24 mouse cellular contexts compared by ENCODE assay signal in the genomic region with DNA sequence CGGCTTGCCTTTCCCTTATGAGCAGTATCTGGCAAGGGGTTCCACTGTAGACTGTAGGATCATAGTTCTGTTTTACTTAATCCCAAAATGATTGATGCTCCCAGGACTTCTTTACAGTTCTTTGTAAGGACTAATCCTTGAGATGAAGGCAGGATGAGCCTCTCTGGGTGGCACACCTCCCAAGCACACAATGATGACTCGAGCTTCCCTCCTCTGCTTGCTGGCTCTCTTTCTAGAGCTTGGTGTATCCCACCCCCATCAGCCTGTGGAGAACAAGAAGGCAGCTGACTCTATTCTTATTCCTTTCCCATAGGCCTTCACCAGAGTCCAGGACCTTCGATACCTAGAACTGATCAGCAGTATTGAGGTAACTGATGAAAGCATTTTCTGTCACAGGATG. TPM values are rescaled to one million over a fixed set of nuclear protein-coding genes. Genes with fewer than 3 reads are reported as not detected.
A peak's percentile ranks its signal among the peaks of the same experiment; 100 is the strongest.
DNase-seq lines count a peak whose midpoint lies in the region; ATAC-seq and TF ChIP-seq lines count a peak whose summit lies in the region.
"Had no signal": no experiment of that assay in that cellular context is flagged by ENCODE, and none has a peak within 500 bp of the region (broad histone marks: within the 10 kb centered on the region; RNA-seq: fewer than 3 reads in every experiment).

No protein-coding gene starts in this region.

- no peaks in the 10 kb centered on the region for H3K9me3 ChIP-seq in embryonic facial prominence, embryonic 14.5 days (ENCODE audit: control insufficient read depth, low read length)
- no peaks in the 10 kb centered on the region for H3K9me3 ChIP-seq in embryonic facial prominence, embryonic 10.5 days
- no peaks in the 10 kb centered on the region for H3K9me3 ChIP-seq in hindbrain, embryonic 10.5 days
- H3K9me3 ChIP-seq in hindbrain, embryonic 11.5 days (ENCODE audit: control insufficient read depth, low read length), result no peaks in the 10 kb centered on the region
- H3K9me3 ChIP-seq in lung, embryonic 15.5 days, result no peaks in the 10 kb centered on the region
- H3K9me3 ChIP-seq: embryonic facial prominence, embryonic 15.5 days; hindbrain, embryonic 12.5 days; midbrain, embryonic 12.5 days had no signal

- 81% methylated on average over 3 of the region's 3 CpGs for WGBS in embryonic facial prominence, embryonic 14.5 days
- 86% methylated on average over 3 of the region's 3 CpGs for WGBS in embryonic facial prominence, embryonic 10.5 days
- 87% methylated on average over 3 of the region's 3 CpGs for WGBS in hindbrain, embryonic 10.5 days
- WGBS in hindbrain, embryonic 11.5 days, result 83% methylated on average over 3 of the region's 3 CpGs
- 77% methylated on average over 3 of the region's 3 CpGs for WGBS in lung, embryonic 15.5 days

- no peak for TF ChIP-seq POLR2A in bone marrow macrophage, adult 2 months (IDR thresholded peaks at IDR 0.05; ENCODE audit: borderline replicate concordance, low read depth, low read length)

- no peak overlapping the region for H3K4me2 ChIP-seq in embryonic facial prominence, embryonic 14.5 days (ENCODE audit: low read depth, low read length)
- H3K4me2 ChIP-seq in hindbrain, embryonic 11.5 days (replicated peaks; ENCODE audit: low read depth, low read length), result no peak overlapping the region
- H3K4me2 ChIP-seq in lung, embryonic 15.5 days, result no peak overlapping the region
- H3K4me2 ChIP-seq: embryonic facial prominence, embryonic 15.5 days; hindbrain, embryonic 12.5 days; midbrain, embryonic 12.5 days had no signal

- no peaks in the 10 kb centered on the region for H3K27me3 ChIP-seq in embryonic facial prominence, embryonic 14.5 days (replicated peaks; ENCODE audit: control insufficient read depth, insufficient read depth, low read length)
- no peaks in the 10 kb centered on the region for H3K27me3 ChIP-seq in embryonic facial prominence, embryonic 10.5 days (replicated peaks; ENCODE audit: low read depth, poor library complexity, severe bottlenecking)
- no peaks in the 10 kb centered on the region for H3K27me3 ChIP-seq in hindbrain, embryonic 10.5 days (ENCODE audit: insufficient read depth, poor library complexity, severe bottlenecking)
- H3K27me3 ChIP-seq in hindbrain, embryonic 11.5 days (ENCODE audit: control insufficient read depth, insufficient read depth, low read length), result no peaks in the 10 kb centered on the region
- H3K27me3 ChIP-seq in lung, embryonic 15.5 days, result no peaks in the 10 kb centered on the region
- H3K27me3 ChIP-seq: embryonic facial prominence, embryonic 15.5 days; hindbrain, embryonic 12.5 days; midbrain, embryonic 12.5 days had no signal

- no peak overlapping the region for H3K9ac ChIP-seq in embryonic facial prominence, embryonic 14.5 days (ENCODE audit: low read depth, low read length)
- H3K9ac ChIP-seq in hindbrain, embryonic 11.5 days (ENCODE audit: low read depth, low read length), result no peak overlapping the region
- H3K9ac ChIP-seq in lung, embryonic 15.5 days, result no peak overlapping the region
- H3K9ac ChIP-seq: embryonic facial prominence, embryonic 15.5 days; hindbrain, embryonic 12.5 days; midbrain, embryonic 12.5 days had no signal

- H3K4me3 ChIP-seq in embryonic facial prominence, embryonic 14.5 days (ENCODE audit: low read depth, low read length), result no peak overlapping the region
- no peak overlapping the region for H3K4me3 ChIP-seq in embryonic facial prominence, embryonic 10.5 days
- no peak overlapping the region for H3K4me3 ChIP-seq in hindbrain, embryonic 10.5 days
- no peak overlapping the region for H3K4me3 ChIP-seq in hindbrain, embryonic 11.5 days (ENCODE audit: low read depth, low read length)
- no peak overlapping the region for H3K4me3 ChIP-seq in lung, embryonic 15.5 days
- no peak overlapping the region for H3K4me3 ChIP-seq in bone marrow macrophage, adult 2 months (ENCODE audit: insufficient read depth, low read length)
- H3K4me3 ChIP-seq: embryonic facial prominence, embryonic 15.5 days; hindbrain, embryonic 12.5 days; midbrain, embryonic 12.5 days had no signal

- peaks cover 5% of the 10 kb centered on the region for H3K4me1 ChIP-seq in embryonic facial prominence, embryonic 14.5 days (ENCODE audit: control insufficient read depth, insufficient read depth, low read length)
- H3K4me1 ChIP-seq in embryonic facial prominence, embryonic 10.5 days, result peaks cover 37% of the 10 kb centered on the region
- peaks cover 7% of the 10 kb centered on the region for H3K4me1 ChIP-seq in hindbrain, embryonic 10.5 days (replicated peaks)
- H3K4me1 ChIP-seq in hindbrain, embryonic 11.5 days (replicated peaks; ENCODE audit: control insufficient read depth, insufficient read depth, low read length), result no peaks in the 10 kb centered on the region
- H3K4me1 ChIP-seq in lung, embryonic 15.5 days, result peaks cover 20% of the 10 kb centered on the region
- peaks cover 61% of the 10 kb centered on the region for H3K4me1 ChIP-seq in bone marrow macrophage, adult 2 months (ENCODE audit: control insufficient read depth, insufficient read depth, low read length)

- DNase-seq in embryonic facial prominence, embryonic 14.5 days (ENCODE audit: low spot score), result no peak
- no peak for DNase-seq in embryonic facial prominence, embryonic 10.5 days (ENCODE audit: low spot score)
- no peak for DNase-seq in hindbrain, embryonic 10.5 days (ENCODE audit: low spot score)
- DNase-seq in hindbrain, embryonic 11.5 days (ENCODE audit: low spot score), result no peak
- no peak for DNase-seq in lung, postnatal 14 days
- no peak for DNase-seq in yolk sac, embryonic 10.5 days (ENCODE audit: low spot score)
- DNase-seq: adrenal gland, postnatal 25 days; cerebellum, adult 2 months; embryo, embryonic 11 days; gastrocnemius, postnatal 14 days; heart, postnatal 10 days; kidney, adult 8-10 months; kidney, postnatal 14 days; thymus, postnatal 25 days had no signal

- H3K27ac ChIP-seq in embryonic facial prominence, embryonic 14.5 days (replicated peaks; ENCODE audit: low read depth, low read length), result no peak overlapping the region
- H3K27ac ChIP-seq in embryonic facial prominence, embryonic 10.5 days (replicated peaks), result no peak overlapping the region
- H3K27ac ChIP-seq in hindbrain, embryonic 10.5 days, result peak overlapping the region; percentile 31; the same call in 1 of the 2 replicates
- no peak overlapping the region for H3K27ac ChIP-seq in hindbrain, embryonic 11.5 days (ENCODE audit: low read depth, low read length)
- 0 out of 2 replicates have a peak overlapping the region, but pooled peaks have one; percentile 55 for H3K27ac ChIP-seq in lung, embryonic 15.5 days
- no peak overlapping the region for H3K27ac ChIP-seq in bone marrow macrophage, adult 2 months (ENCODE audit: insufficient read depth, low read depth, low read length)
- H3K27ac ChIP-seq: embryonic facial prominence, embryonic 15.5 days; hindbrain, embryonic 12.5 days; midbrain, embryonic 12.5 days had no signal

- 0 out of 2 replicates have a peak, but pooled peaks have one; percentile 20 for ATAC-seq in embryonic facial prominence, embryonic 14.5 days (ENCODE audit: low read depth)
- no peak for ATAC-seq in hindbrain, embryonic 11.5 days (ENCODE audit: low FRiP score)
- no peak for ATAC-seq in lung, embryonic 15.5 days (ENCODE audit: borderline replicate concordance, extremely low read depth, low FRiP score, low TSS enrichment)
- ATAC-seq: forebrain, embryonic 14.5 days had no signal

- H3K36me3 ChIP-seq in embryonic facial prominence, embryonic 14.5 days (ENCODE audit: control insufficient read depth, insufficient read depth, low read length), result peaks cover 30% of the 10 kb centered on the region
- H3K36me3 ChIP-seq in embryonic facial prominence, embryonic 10.5 days (replicated peaks), result peaks cover 64% of the 10 kb centered on the region
- peaks cover 68% of the 10 kb centered on the region for H3K36me3 ChIP-seq in hindbrain, embryonic 10.5 days
- H3K36me3 ChIP-seq in hindbrain, embryonic 11.5 days (ENCODE audit: control insufficient read depth, insufficient read depth, low read length), result no peaks in the 10 kb centered on the region; the same call in 1 of the 2 replicates
- no peaks in the 10 kb centered on the region for H3K36me3 ChIP-seq in lung, embryonic 15.5 days

- TF ChIP-seq CTCF in bone marrow macrophage, adult 2 months (IDR thresholded peaks at IDR 0.05; ENCODE audit: low read depth, low read length), result 0 out of 2 replicates have a peak, but pooled peaks have one; percentile 2

RNA-seq across cellular contexts. Expression of a gene that starts 29.0 kb away (rescaled TPM):
- polyA plus RNA-seq in embryonic facial prominence, embryonic 14.5 days (2014; fragmentation: Nextera tagmentation; extraction: Ambion mirVana), result 0.51 and 1.0 TPM in 2 replicates
- polyA plus RNA-seq in embryonic facial prominence, embryonic 10.5 days (2016; fragmentation: Nextera tagmentation; extraction: Ambion mirVana), result 0.33 and 0.51 TPM in 2 replicates
- polyA plus RNA-seq in hindbrain, embryonic 10.5 days (2016; fragmentation: Nextera tagmentation; extraction: Ambion mirVana), result 0.20 and 0.37 TPM in 2 replicates
- 0.22 and 0.39 TPM in 2 replicates for polyA plus RNA-seq in hindbrain, embryonic 11.5 days (2014; fragmentation: Nextera tagmentation; extraction: Ambion mirVana)
- 0.20 and 0.35 TPM in 2 replicates for polyA plus RNA-seq in lung, embryonic 15.5 days (2015; fragmentation: Nextera tagmentation; extraction: Ambion mirVana)
- polyA plus RNA-seq in bone marrow macrophage, adult 2 months (2012; ENCODE audit: insufficient read depth, insufficient read length, missing spikeins), result not detected in 2 replicates
- polyA plus RNA-seq: liver, embryonic 16.5 days; midbrain, embryonic 12.5 days had no signal

RNA-seq across cellular contexts. Expression of a gene that starts 42.2 kb away (rescaled TPM):
- polyA plus RNA-seq in embryonic facial prominence, embryonic 14.5 days (2014; fragmentation: Nextera tagmentation; extraction: Ambion mirVana), result not detected in 2 replicates
- not detected in 2 replicates for polyA plus RNA-seq in embryonic facial prominence, embryonic 10.5 days (2016; fragmentation: Nextera tagmentation; extraction: Ambion mirVana)
- polyA plus RNA-seq in hindbrain, embryonic 10.5 days (2016; fragmentation: Nextera tagmentation; extraction: Ambion mirVana), result not detected in 2 replicates
- not detected in 2 replicates for polyA plus RNA-seq in hindbrain, embryonic 11.5 days (2014; fragmentation: Nextera tagmentation; extraction: Ambion mirVana)
- not detected in 2 replicates for polyA plus RNA-seq in lung, embryonic 15.5 days (2015; fragmentation: Nextera tagmentation; extraction: Ambion mirVana)
- polyA plus RNA-seq in bone marrow macrophage, adult 2 months (2012; ENCODE audit: insufficient read depth, insufficient read length, missing spikeins), result not detected in 2 replicates
- polyA plus RNA-seq: cerebellum, adult 2 months; embryonic facial prominence, embryonic 15.5 days; forebrain, embryonic 14.5 days; hindbrain, embryonic 12.5 days; liver, adult 2 months; liver, embryonic 16.5 days; lung, postnatal 0 days; midbrain, embryonic 12.5 days; spleen, adult 2 months had no signal

RNA-seq across cellular contexts. Expression of a gene that starts 49.3 kb away (rescaled TPM):
- polyA plus RNA-seq in embryonic facial prominence, embryonic 14.5 days (2014; fragmentation: Nextera tagmentation; extraction: Ambion mirVana), result 20.4 and 21.8 TPM in 2 replicates
- polyA plus RNA-seq in embryonic facial prominence, embryonic 10.5 days (2016; fragmentation: Nextera tagmentation; extraction: Ambion mirVana), result 30.7 and 31.4 TPM in 2 replicates
- 28.8 and 30.6 TPM in 2 replicates for polyA plus RNA-seq in hindbrain, embryonic 10.5 days (2016; fragmentation: Nextera tagmentation; extraction: Ambion mirVana)
- 22.5 and 26.8 TPM in 2 replicates for polyA plus RNA-seq in hindbrain, embryonic 11.5 days (2014; fragmentation: Nextera tagmentation; extraction: Ambion mirVana)
- 21.9 and 24.6 TPM in 2 replicates for polyA plus RNA-seq in lung, embryonic 15.5 days (2015; fragmentation: Nextera tagmentation; extraction: Ambion mirVana)
- polyA plus RNA-seq in bone marrow macrophage, adult 2 months (2012; ENCODE audit: insufficient read depth, insufficient read length, missing spikeins), result 6.0 and 9.3 TPM in 2 replicates

RNA-seq across cellular contexts. Expression of a gene that starts 49.4 kb away (rescaled TPM):
- 13.3 and 13.4 TPM in 2 replicates for polyA plus RNA-seq in embryonic facial prominence, embryonic 14.5 days (2014; fragmentation: Nextera tagmentation; extraction: Ambion mirVana)
- polyA plus RNA-seq in embryonic facial prominence, embryonic 10.5 days (2016; fragmentation: Nextera tagmentation; extraction: Ambion mirVana), result 33.2 and 34.2 TPM in 2 replicates
- 24.6 and 31.7 TPM in 2 replicates for polyA plus RNA-seq in hindbrain, embryonic 10.5 days (2016; fragmentation: Nextera tagmentation; extraction: Ambion mirVana)
- polyA plus RNA-seq in hindbrain, embryonic 11.5 days (2014; fragmentation: Nextera tagmentation; extraction: Ambion mirVana), result 22.2 and 24.5 TPM in 2 replicates
- 21.0 and 22.6 TPM in 2 replicates for polyA plus RNA-seq in lung, embryonic 15.5 days (2015; fragmentation: Nextera tagmentation; extraction: Ambion mirVana)
- 12.0 and 13.8 TPM in 2 replicates for polyA plus RNA-seq in bone marrow macrophage, adult 2 months (2012; ENCODE audit: insufficient read depth, insufficient read length, missing spikeins)

Comparison
In these comparisons a context has a peak if more than half of its experiments do, and no peak if none do; other contexts are left out.
1. H3K27ac ChIP-seq: peak in hindbrain, embryonic 10.5 days (single experiment) and lung, embryonic 15.5 days (single experiment); none in embryonic facial prominence, embryonic 14.5 days (single experiment), embryonic facial prominence, embryonic 10.5 days (single experiment), hindbrain, embryonic 11.5 days (single experiment) and bone marrow macrophage, adult 2 months (single experiment).